Mouse (Mus musculus) spleen, embryonic (tissue): Measurements from ENCODE around the gene Atf3.
"Not testable (repeated sequence)": the region's sequence is repeated elsewhere in the genome, so short reads cannot be mapped to it uniquely, and the experiment has no call there.

Source experiments
- CTCF ChIA-PET: fragments of 350-600 bp; sonication (Branson Sonifier 250); formaldehyde crosslinking; loops from one replicate; lab custom pipeline; 2022; lab: Charles Lee

Atf3 gene

DNA sequence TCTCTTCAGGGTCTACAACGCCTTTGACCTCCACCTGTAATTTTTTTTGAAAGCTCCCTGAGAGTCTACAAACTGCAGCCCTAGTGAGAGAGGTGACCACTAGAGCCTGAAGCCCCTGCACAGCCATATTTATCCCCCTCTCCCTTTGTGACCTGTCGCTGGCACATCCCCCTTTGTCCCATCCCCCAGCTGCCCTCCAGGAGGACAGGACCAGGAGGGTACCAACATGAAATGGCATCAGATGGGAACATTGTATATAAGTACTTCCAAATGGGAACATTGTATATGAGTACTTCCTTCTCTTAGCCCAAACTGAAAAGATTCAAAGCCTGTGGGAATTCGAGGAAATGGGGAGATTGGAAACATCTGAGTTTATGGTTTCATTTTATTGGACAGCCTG is 53.1 kb downstream of the Atf3 start, which contains the start of gene Fam71a:
Fam71a (minus strand) TSS at position 101 of the 400 bp plus-strand sequence.
- CTCF ChIA-PET: no interaction called here

- CTCF ChIA-PET: interaction anchor here (0.9 kb wide), 2 partner anchors 18 to 28 kb away, joined by 3 read pairs; no protein-coding TSS in a partner anchor
Observed at GRCm38 (mm10) chr1:191154314-191154713, 63.5 kb downstream of the Atf3 start.

- CTCF ChIA-PET: interaction anchor here (1.2 kb wide), 1 partner anchor 27 kb away, joined by 3 read pairs; no protein-coding TSS in a partner anchor
Observed at GRCm38 (mm10) chr1:191153052-191153451, 64.8 kb downstream of the Atf3 start.

DNA sequence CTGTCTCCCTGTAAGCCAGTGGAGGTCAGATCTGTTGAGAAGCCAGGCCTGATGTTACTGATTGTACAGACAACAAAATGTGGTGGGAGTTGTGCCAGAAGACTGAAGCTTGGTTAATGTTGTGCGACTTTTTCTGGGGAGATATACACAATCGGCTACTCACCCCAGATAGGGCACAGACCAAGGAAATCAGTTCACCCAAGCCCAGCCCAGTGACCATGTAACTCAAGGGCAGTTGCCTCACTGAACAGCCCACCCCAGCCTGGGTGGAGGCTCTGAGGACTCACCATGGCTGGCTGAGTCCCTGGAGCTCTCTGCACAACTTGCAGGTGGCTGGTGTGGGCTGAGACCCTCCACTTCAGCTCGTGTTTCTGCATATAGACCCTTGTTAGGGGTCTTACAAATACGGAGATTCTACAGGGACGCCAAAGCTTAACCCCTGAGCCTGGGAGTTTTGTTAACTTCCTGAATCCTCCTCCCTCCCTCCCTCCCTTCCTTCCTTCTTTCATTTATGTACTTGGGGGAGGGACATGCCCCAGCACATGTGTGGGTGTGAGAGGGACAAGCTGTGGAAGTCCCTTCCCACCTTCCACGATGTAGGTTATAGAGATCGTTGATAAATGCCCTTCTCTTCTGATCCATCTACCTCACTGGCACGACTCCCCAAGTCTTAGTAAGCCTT is 66.8 kb downstream of the Atf3 start:
- CTCF ChIA-PET: interaction anchor here (0.5 kb wide), 1 partner anchor 161 kb away, joined by 4 read pairs; no protein-coding TSS in a partner anchor

DNA sequence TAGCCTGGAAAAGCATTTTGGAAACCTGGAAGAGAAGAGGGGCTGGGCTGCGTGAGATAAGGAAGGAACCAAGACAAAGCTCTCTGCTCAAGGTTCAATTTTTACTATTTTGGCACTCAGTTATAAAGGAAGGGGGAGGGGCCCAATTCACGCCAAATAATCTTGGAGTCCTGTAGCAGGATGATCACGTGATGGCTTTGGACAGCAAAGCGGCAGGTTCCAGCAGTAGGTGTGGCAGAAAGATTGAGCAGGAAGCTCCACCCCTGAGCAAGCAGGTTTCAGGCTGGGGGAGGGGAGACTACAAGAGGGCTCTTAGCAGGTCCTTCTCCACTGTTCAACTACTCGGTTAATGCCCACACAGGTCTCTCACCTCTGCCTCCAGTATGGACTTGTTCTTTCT is 68.3 kb downstream of the Atf3 start:
- CTCF ChIA-PET: not testable (repeated sequence)

- CTCF ChIA-PET: interaction anchor here (0.6 kb wide), 1 partner anchor 30 kb away, joined by 14 read pairs; no protein-coding TSS in a partner anchor
Observed at GRCm38 (mm10) chr1:191140983-191141382, 76.9 kb downstream of the Atf3 start.

- CTCF ChIA-PET: no interaction called here
Observed at GRCm38 (mm10) chr1:191138874-191139495, 78.9 kb downstream of the Atf3 start.

GRCm38 (mm10) chr1:191138436-191138835 is 79.4 kb downstream of the Atf3 start:
- CTCF ChIA-PET: no interaction called here

GRCm38 (mm10) chr1:191135406-191135805 is 82.4 kb downstream of the Atf3 start:
- CTCF ChIA-PET: interaction anchor here (0.7 kb wide), 1 partner anchor 278 kb away, joined by 17 read pairs; no protein-coding TSS in a partner anchor

DNA sequence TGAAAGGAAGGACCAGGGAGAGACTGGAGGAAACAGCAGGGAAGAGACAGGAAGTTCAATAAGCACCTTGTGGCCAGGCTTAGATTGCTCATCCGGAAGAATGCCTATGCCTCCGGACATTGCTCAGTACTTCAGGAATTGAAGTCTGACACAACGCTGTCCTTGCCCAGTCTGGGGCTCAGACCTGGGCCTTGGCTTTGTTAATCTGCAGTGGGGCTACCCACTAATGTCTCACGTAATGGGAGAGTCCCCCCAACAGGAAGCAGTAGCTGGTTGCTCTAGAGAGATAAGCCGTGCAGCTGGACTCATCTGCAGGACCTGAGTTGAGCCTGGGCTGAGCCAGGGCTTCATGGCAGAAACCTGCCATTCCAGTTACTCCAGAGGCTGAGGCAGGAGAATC is 84.9 kb downstream of the Atf3 start:
- CTCF ChIA-PET: no interaction called here

DNA sequence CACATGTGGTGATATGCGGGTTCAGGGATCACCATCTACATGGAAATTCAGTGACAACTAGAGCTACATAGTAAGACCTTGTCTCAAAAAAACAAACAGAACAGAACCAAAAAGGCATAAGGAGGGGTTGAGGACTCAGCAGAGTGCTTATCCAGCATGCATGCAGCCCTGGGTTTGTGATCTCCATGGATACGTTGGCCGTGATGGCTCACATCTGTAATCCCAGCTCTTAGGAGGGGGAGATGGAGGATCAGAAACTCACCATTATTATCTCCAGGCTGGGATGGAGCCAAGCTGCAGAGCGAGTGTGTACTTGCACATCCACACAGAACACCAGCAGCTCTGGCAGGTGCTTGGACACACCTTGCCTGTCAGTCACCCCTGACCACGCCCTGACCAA is 85.6 kb downstream of the Atf3 start:
- CTCF ChIA-PET: no interaction called here

DNA sequence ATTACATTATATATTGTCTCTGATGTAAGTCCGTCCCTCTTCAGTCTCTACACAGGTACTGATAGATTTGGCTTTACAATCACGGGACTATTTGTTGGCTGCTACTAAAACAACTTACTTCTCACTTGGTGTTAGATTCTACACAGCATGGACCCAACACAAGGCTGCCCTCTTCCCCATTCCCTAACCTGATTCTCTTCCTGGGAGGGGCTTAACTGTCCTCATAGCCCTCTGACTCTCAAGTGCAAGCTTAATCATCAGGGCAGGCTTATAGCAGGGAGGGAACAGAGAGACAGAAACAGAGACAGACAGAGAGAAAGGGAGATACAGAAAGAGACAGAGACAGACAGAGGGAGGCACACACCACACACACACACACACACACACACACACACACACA is 86.1 kb downstream of the Atf3 start:
- CTCF ChIA-PET: no interaction called here

DNA sequence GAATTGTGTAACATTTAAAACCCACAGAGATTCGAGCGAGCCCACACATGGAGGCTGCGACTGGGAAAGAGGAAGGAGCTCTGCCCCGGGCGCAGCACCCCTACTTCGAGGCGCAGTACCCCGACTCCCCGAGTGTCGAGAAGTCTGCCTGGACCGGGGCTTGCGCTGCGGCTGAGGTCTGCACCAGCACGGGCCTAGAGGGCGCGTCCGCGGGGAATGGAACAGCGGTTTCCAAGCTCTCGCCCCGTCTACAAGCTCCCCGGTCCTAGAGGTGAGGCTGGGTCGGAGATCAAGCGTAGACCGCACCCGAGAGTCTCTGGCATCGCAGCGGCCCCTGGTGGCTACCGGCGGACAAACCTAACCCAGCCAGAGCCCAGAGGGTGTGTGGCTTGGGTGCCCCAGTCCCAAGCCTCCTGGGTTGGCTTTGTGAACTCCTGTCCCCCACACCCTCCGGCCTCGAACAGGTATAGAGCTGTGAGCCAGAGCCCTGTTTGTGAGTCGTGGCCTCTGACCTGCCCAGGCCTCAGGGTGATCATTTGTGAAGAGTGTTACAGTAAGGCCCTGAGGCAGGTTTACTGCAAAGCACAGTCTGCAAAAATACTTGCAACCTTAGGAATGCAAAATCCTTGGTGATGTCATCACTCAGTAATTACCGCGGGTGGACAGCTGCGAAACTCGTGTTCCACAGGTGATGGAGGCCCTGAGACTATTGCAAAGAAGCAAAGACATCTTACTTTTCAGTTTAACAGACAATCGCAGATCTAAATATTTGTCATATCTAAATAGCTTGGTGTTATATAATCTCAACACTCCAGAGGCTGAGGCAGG is 91.8 kb downstream of the Atf3 start:
- CTCF ChIA-PET: interaction anchor here (0.6 kb wide), 1 partner anchor 113 kb away, joined by 3 read pairs; no protein-coding TSS in a partner anchor

GRCm38 (mm10) chr1:191124288-191124687 is 93.6 kb downstream of the Atf3 start:
- CTCF ChIA-PET: no interaction called here

DNA sequence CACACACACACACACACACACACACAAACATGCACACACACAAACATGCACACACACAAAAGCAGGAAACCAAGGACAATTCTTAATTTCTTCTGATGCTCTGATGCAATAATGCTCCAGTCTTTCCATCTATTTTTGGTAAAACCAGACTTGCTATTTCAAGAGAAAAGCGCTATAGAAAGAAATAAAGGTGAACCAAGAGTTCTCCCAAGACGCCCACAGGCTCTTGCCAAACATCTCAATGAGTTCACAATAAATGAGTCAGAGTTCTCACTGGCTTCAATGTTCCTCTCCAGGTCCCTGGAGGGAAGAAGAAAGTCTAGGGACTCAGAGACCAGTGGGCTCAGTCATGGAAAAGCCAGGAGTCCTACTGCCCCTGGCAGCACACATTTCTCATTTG is 94.1 kb downstream of the Atf3 start:
- CTCF ChIA-PET: no interaction called here

GRCm38 (mm10) chr1:191122744-191123143 is 95.1 kb downstream of the Atf3 start:
- CTCF ChIA-PET: no interaction called here
